Mouse (Mus musculus): ENCODE measurements around the gene Magi3. TPM values are rescaled to one million over a fixed set of nuclear protein-coding genes. Genes with fewer than 3 reads are reported as not detected.

Magi3 gene
- polyA plus RNA-seq, 1 experiment from 2014 or later, result 7.1 TPM

GRCm38 (mm10) chr3:104095936-104096335 lies 124.2 kb downstream of the Magi3 start:
- no peaks in the 10 kb centered on the region for H3K36me3 ChIP-seq (replicated peaks; ENCODE audit: control insufficient read depth, insufficient read depth)
- H3K9me3 ChIP-seq (ENCODE audit: control insufficient read depth, low read length), result no peaks in the 10 kb centered on the region
- no peaks in the 10 kb centered on the region for H3K27me3 ChIP-seq (ENCODE audit: control insufficient read depth, insufficient read depth, low read length)
- no peak overlapping the region for H3K27ac ChIP-seq
- H3K9ac ChIP-seq, result no peak overlapping the region
- H3K4me2 ChIP-seq (replicated peaks), result no peak overlapping the region
- no peak overlapping the region for H3K4me3 ChIP-seq (replicated peaks; ENCODE audit: low read length)
- no peak for ATAC-seq (ENCODE audit: low FRiP score)
- whole genome bisulfite sequencing, result 69% methylated on average over 3 of the region's 3 CpGs
- no peak for DNase-seq (ENCODE audit: low spot score)
- H3K4me1 ChIP-seq (replicated peaks; ENCODE audit: control insufficient read depth, insufficient read depth, low read length), result no peaks in the 10 kb centered on the region

DNA sequence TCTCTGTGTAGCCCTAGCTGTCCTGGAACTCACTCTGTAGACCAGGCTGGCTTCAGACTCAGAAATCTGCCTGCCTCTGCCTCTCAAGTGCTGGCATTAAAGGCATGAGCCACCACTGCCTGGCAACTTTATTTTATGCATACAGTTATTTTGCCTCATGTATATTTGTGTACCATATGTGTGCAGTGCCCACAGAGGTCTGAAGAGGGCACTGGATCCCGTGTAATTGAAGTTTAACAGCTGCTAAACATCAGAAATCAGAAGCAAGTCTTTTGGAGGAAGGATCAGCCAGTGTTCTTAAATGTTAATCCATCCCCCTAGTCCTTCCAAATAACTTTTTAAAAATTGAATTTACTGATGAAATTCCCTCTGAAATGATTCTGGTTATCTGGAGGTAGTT lies 125.5 kb downstream of the Magi3 start:
- no peaks in the 10 kb centered on the region for H3K36me3 ChIP-seq (replicated peaks; ENCODE audit: control insufficient read depth, insufficient read depth)
- ATAC-seq (ENCODE audit: low FRiP score), result no peak
- 90% methylated on average over 1 of the region's 1 CpGs for WGBS
- no peak overlapping the region for H3K4me3 ChIP-seq (replicated peaks; ENCODE audit: low read length)
- no peak for DNase-seq (ENCODE audit: low spot score)
- H3K9ac ChIP-seq, result no peak overlapping the region
- H3K4me1 ChIP-seq (replicated peaks; ENCODE audit: control insufficient read depth, insufficient read depth, low read length), result no peaks in the 10 kb centered on the region
- no peak overlapping the region for H3K27ac ChIP-seq
- H3K27me3 ChIP-seq (ENCODE audit: control insufficient read depth, insufficient read depth, low read length), result no peaks in the 10 kb centered on the region
- no peak overlapping the region for H3K4me2 ChIP-seq (replicated peaks)
- H3K9me3 ChIP-seq (ENCODE audit: control insufficient read depth, low read length), result no peaks in the 10 kb centered on the region

- H3K27me3 ChIP-seq (ENCODE audit: control insufficient read depth, insufficient read depth, low read length), result no peaks in the 10 kb centered on the region
- no peak overlapping the region for H3K9ac ChIP-seq
- no peak overlapping the region for H3K27ac ChIP-seq
- H3K4me1 ChIP-seq (replicated peaks; ENCODE audit: control insufficient read depth, insufficient read depth, low read length), result no peaks in the 10 kb centered on the region
- ATAC-seq (ENCODE audit: low FRiP score) (no peak), DNase-seq (ENCODE audit: low spot score) (no peak)
- WGBS, result 84% methylated on average over 5 of the region's 5 CpGs
- no peaks in the 10 kb centered on the region for H3K36me3 ChIP-seq (replicated peaks; ENCODE audit: control insufficient read depth, insufficient read depth)
- no peaks in the 10 kb centered on the region for H3K9me3 ChIP-seq (ENCODE audit: control insufficient read depth, low read length)
- H3K4me2 ChIP-seq (replicated peaks), result no peak overlapping the region
- no peak overlapping the region for H3K4me3 ChIP-seq (replicated peaks; ENCODE audit: low read length)
These were observed 127.4 kb downstream of the Magi3 start for GRCm38 (mm10) chr3:104092759-104093158.

GRCm38 (mm10) chr3:104082031-104082430 lies 138.1 kb downstream of the Magi3 start:
- Histone ChIP-seq H3K4me2 (replicated peaks) (no peak overlapping the region), H3K4me3 (replicated peaks; ENCODE audit: low read length) (no peak overlapping the region), H3K4me1 (replicated peaks; ENCODE audit: control insufficient read depth, insufficient read depth, low read length) (no peaks in the 10 kb centered on the region), H3K9ac (no peak overlapping the region), H3K27me3 (ENCODE audit: control insufficient read depth, insufficient read depth, low read length) (no peaks in the 10 kb centered on the region), H3K9me3 (ENCODE audit: control insufficient read depth, low read length) (no peaks in the 10 kb centered on the region), H3K27ac (no peak overlapping the region), H3K36me3 (replicated peaks; ENCODE audit: control insufficient read depth, insufficient read depth) (0 out of 2 replicates have a peak, but pooled peaks cover 3% of the 10 kb centered on the region)
- 67% methylated on average over 1 of the region's 1 CpGs for WGBS
- no peak for DNase-seq (ENCODE audit: low spot score)
- no peak for ATAC-seq (ENCODE audit: low FRiP score)

- no peak for ATAC-seq (ENCODE audit: low FRiP score)
- Histone ChIP-seq H3K27ac (no peak overlapping the region), H3K4me1 (replicated peaks; ENCODE audit: control insufficient read depth, insufficient read depth, low read length) (no peaks in the 10 kb centered on the region), H3K27me3 (ENCODE audit: control insufficient read depth, insufficient read depth, low read length) (no peaks in the 10 kb centered on the region), H3K4me2 (replicated peaks) (no peak overlapping the region), H3K4me3 (replicated peaks; ENCODE audit: low read length) (no peak overlapping the region), H3K36me3 (replicated peaks; ENCODE audit: control insufficient read depth, insufficient read depth) (0 out of 2 replicates have a peak, but pooled peaks cover 3% of the 10 kb centered on the region), H3K9me3 (ENCODE audit: control insufficient read depth, low read length) (no peaks in the 10 kb centered on the region), H3K9ac (no peak overlapping the region)
- DNase-seq (ENCODE audit: low spot score), result no peak
These were observed 141.4 kb downstream of the Magi3 start for GRCm38 (mm10) chr3:104078725-104079124.

DNA sequence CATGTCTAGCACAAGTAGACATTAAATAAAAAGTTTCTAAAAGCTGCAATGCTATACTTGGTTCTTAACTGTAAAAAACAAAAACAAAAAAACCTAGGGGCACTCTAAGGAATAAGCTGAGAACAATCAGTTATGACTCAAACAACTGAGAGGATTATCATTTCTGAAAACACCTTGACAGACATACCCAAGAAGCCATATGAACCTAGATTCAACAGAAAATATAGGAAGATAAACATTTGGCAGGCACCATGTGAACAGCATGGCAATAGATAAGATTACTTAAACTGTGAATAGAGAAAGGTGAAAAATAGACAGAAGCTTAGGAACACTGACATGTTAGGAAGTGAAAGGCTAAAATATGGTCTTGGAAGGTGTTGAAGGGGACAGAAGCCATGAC lies 150.8 kb downstream of the Magi3 start:
- Histone ChIP-seq H3K9me3 (ENCODE audit: control insufficient read depth, low read length) (no peaks in the 10 kb centered on the region), H3K4me1 (replicated peaks; ENCODE audit: control insufficient read depth, insufficient read depth, low read length) (no peaks in the 10 kb centered on the region)
- ATAC-seq (ENCODE audit: low FRiP score), result no peak

GRCm38 (mm10) chr3:104059001-104059622 lies 161.1 kb downstream of the Magi3 start:
- WGBS, result 51% methylated on average over 6 of the region's 6 CpGs
- no peak overlapping the region for H3K4me2 ChIP-seq (replicated peaks)
- H3K27ac ChIP-seq, result 0 out of 2 replicates have a peak overlapping the region, but pooled peaks have one; percentile 6
- DNase-seq (ENCODE audit: low spot score) (peak; percentile 30), ATAC-seq (ENCODE audit: low FRiP score) (peak; percentile 72; the same call in 1 of the 2 replicates)
- no peaks in the 10 kb centered on the region for H3K4me1 ChIP-seq (replicated peaks; ENCODE audit: control insufficient read depth, insufficient read depth, low read length)
- H3K36me3 ChIP-seq (replicated peaks; ENCODE audit: control insufficient read depth, insufficient read depth), result no peaks in the 10 kb centered on the region
- H3K9ac ChIP-seq, result no peak overlapping the region
- H3K4me3 ChIP-seq (replicated peaks; ENCODE audit: low read length), result no peak overlapping the region
- no peaks in the 10 kb centered on the region for H3K27me3 ChIP-seq (ENCODE audit: control insufficient read depth, insufficient read depth, low read length)
- H3K9me3 ChIP-seq (ENCODE audit: control insufficient read depth, low read length), result no peaks in the 10 kb centered on the region

More for the DNA sequence above, 150.8 kb downstream of the Magi3 start:
- Histone ChIP-seq H3K9ac (no peak overlapping the region), H3K27ac (no peak overlapping the region), H3K27me3 (ENCODE audit: control insufficient read depth, insufficient read depth, low read length) (no peaks in the 10 kb centered on the region), H3K4me2 (replicated peaks) (no peak overlapping the region), H3K36me3 (replicated peaks; ENCODE audit: control insufficient read depth, insufficient read depth) (no peaks in the 10 kb centered on the region), H3K4me3 (replicated peaks; ENCODE audit: low read length) (no peak overlapping the region)
- no peak for DNase-seq (ENCODE audit: low spot score)

GRCm38 (mm10) chr3:104032747-104033146 lies 187.4 kb downstream of the Magi3 start:
- Histone ChIP-seq H3K9me3 (ENCODE audit: control insufficient read depth, low read length) (no peaks in the 10 kb centered on the region), H3K27ac (no peak overlapping the region), H3K9ac (no peak overlapping the region), H3K36me3 (replicated peaks; ENCODE audit: control insufficient read depth, insufficient read depth) (peaks cover 13% of the 10 kb centered on the region; the same call in 1 of the 2 replicates), H3K4me2 (replicated peaks) (no peak overlapping the region), H3K4me3 (replicated peaks; ENCODE audit: low read length) (no peak overlapping the region), H3K4me1 (replicated peaks; ENCODE audit: control insufficient read depth, insufficient read depth, low read length) (no peaks in the 10 kb centered on the region), H3K27me3 (ENCODE audit: control insufficient read depth, insufficient read depth, low read length) (no peaks in the 10 kb centered on the region)
- DNase-seq (ENCODE audit: low spot score) (no peak), ATAC-seq (ENCODE audit: low FRiP score) (no peak)
- WGBS, result 87% methylated on average over 1 of the region's 1 CpGs

DNA sequence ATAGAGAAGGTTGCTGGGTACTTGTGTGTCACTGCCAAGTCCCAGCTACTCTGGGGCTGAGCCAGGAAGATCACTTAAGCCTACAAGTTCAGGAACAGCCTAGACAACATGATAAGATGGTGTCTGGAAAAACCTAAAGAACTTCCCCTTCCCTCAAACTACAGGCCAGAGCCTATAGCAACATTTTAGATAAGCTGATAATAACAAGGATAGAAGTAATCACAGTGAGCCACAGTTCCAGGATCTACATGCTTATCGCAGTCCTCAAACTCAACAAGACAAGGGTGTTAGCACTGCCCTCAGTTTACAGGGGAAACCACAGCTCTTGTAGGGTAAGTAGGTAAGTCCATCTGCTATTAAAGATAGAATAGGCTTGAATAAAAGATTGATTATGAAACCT lies 188.1 kb downstream of the Magi3 start:
- H3K9ac ChIP-seq, result no peak overlapping the region
- WGBS, result 92% methylated on average over 1 of the region's 1 CpGs
- ATAC-seq (ENCODE audit: low FRiP score), result no peak

DNA sequence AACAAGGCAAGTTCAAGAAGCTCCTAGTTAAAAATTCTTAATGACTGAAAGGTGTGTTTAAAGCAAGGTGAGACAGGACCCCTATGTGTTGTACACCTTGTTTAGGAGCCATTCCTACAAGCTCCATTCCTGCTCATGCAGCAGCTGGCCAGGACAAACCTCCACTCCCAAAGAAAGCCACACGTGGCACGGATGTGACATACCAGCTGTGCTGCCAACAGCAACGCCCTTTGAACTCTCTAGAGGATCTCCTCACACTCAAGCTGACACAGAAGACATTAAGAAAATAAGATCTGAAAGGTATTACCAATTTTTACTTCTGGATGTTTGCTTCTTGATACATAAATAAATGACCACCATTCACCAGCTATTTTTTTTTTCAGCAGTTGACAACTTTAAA lies 193.2 kb downstream of the Magi3 start:
- Histone ChIP-seq H3K27ac (no peak overlapping the region), H3K4me2 (replicated peaks) (no peak overlapping the region), H3K36me3 (replicated peaks; ENCODE audit: control insufficient read depth, insufficient read depth) (peaks cover 36% of the 10 kb centered on the region), H3K27me3 (ENCODE audit: control insufficient read depth, insufficient read depth, low read length) (no peaks in the 10 kb centered on the region), H3K4me1 (replicated peaks; ENCODE audit: control insufficient read depth, insufficient read depth, low read length) (no peaks in the 10 kb centered on the region), H3K9ac (no peak overlapping the region), H3K9me3 (ENCODE audit: control insufficient read depth, low read length) (no peaks in the 10 kb centered on the region), H3K4me3 (replicated peaks; ENCODE audit: low read length) (no peak overlapping the region)
- ATAC-seq (ENCODE audit: low FRiP score) (no peak), DNase-seq (ENCODE audit: low spot score) (no peak)
- 35% methylated on average over 3 of the region's 3 CpGs for WGBS

More for the DNA sequence above, 188.1 kb downstream of the Magi3 start:
- Histone ChIP-seq H3K4me2 (replicated peaks) (no peak overlapping the region), H3K36me3 (replicated peaks; ENCODE audit: control insufficient read depth, insufficient read depth) (peaks cover 16% of the 10 kb centered on the region; the same call in 1 of the 2 replicates), H3K27ac (no peak overlapping the region), H3K27me3 (ENCODE audit: control insufficient read depth, insufficient read depth, low read length) (no peaks in the 10 kb centered on the region), H3K9me3 (ENCODE audit: control insufficient read depth, low read length) (no peaks in the 10 kb centered on the region), H3K4me3 (replicated peaks; ENCODE audit: low read length) (no peak overlapping the region), H3K4me1 (replicated peaks; ENCODE audit: control insufficient read depth, insufficient read depth, low read length) (no peaks in the 10 kb centered on the region)
- no peak for DNase-seq (ENCODE audit: low spot score)

Data from hindbrain, embryonic 14.5 days (tissue).